Mouse (Mus musculus): ENCODE data around the gene Asb8. TPM values are rescaled to one million over a fixed set of nuclear protein-coding genes. Genes with fewer than 3 reads are reported as not detected.

The Asb8 gene
- polyA plus RNA-seq, 1 experiment from 2014 or later, result 31.3 TPM

DNA sequence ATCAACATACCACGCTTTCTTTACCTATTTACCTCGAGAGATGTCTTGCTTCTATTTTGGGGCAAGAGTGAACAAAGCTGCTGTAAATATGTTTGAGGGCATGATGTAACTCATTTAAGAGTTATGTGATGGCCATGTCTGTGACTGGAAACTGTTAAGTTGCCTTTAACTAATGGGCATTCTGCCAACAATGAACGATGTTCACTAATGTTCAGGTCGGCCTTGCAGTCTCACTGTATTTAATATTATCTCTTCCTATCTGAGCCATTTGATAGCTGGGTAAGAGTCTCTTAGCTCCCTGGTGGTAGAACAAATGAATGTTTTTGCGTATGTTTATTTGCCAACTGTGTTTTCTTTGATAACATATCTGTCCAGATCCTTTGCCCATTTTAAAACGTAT is 58.9 kb downstream of the Asb8 start:
- Histone ChIP-seq H3K36me3 (ENCODE audit: control insufficient read depth, insufficient read depth, low read length) (no peaks in the 10 kb centered on the region), H3K27ac (replicated peaks) (no peak overlapping the region), H3K4me2 (replicated peaks; ENCODE audit: low read depth) (no peak overlapping the region), H3K9ac (ENCODE audit: low read length) (no peak overlapping the region), H3K9me3 (ENCODE audit: control insufficient read depth, low read length) (no peaks in the 10 kb centered on the region), H3K27me3 (ENCODE audit: control insufficient read depth, insufficient read depth, low read length) (no peaks in the 10 kb centered on the region), H3K4me3 (ENCODE audit: low read depth, low read length) (no peak overlapping the region), H3K4me1 (replicated peaks; ENCODE audit: control insufficient read depth, insufficient read depth) (0 out of 2 replicates have a peak, but pooled peaks cover 3% of the 10 kb centered on the region)
- DNase-seq (ENCODE audit: low spot score) (no peak), ATAC-seq (ENCODE audit: low FRiP score, low TSS enrichment) (no peak)
- no peak for TF ChIP-seq EP300 (optimal IDR thresholded peaks at IDR 0.05)
- TF ChIP-seq CTCF (IDR thresholded peaks at IDR 0.05; ENCODE audit: low read depth), result no peak
- WGBS, result 58% methylated on average over 6 of the region's 6 CpGs

DNA sequence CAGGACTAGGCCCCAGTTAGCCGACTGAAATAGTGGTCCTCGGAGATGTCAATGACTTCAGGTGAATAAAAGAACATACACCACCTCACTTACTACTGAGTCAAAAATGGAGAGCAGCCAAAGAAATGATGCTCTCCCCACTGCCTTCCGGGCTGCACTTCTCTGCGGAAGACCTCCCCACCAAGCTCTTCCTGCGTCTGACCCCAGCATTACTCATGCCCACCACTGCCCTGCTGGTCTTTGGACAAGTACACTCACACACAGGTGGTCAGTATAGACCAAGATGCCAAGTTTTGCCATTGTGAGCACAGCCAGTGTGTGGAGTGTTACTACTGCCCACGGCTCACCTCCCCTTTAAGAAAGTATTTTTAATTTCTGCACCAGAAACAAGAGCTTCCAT is 63.0 kb downstream of the Asb8 start:
- no peak overlapping the region for H3K4me3 ChIP-seq (ENCODE audit: low read depth, low read length)
- no peak overlapping the region for H3K9ac ChIP-seq (ENCODE audit: low read length)
- no peak overlapping the region for H3K4me2 ChIP-seq (replicated peaks; ENCODE audit: low read depth)
- H3K9me3 ChIP-seq (ENCODE audit: control insufficient read depth, low read length), result no peaks in the 10 kb centered on the region
- no peak for TF ChIP-seq CTCF (IDR thresholded peaks at IDR 0.05; ENCODE audit: low read depth)
- no peak for TF ChIP-seq EP300 (optimal IDR thresholded peaks at IDR 0.05)
- H3K36me3 ChIP-seq (ENCODE audit: control insufficient read depth, insufficient read depth, low read length), result no peaks in the 10 kb centered on the region
- H3K27ac ChIP-seq (replicated peaks), result no peak overlapping the region
- no peak for ATAC-seq (ENCODE audit: low FRiP score, low TSS enrichment)
- H3K4me1 ChIP-seq (replicated peaks; ENCODE audit: control insufficient read depth, insufficient read depth), result no peaks in the 10 kb centered on the region
- H3K27me3 ChIP-seq (ENCODE audit: control insufficient read depth, insufficient read depth, low read length), result no peaks in the 10 kb centered on the region
- no peak for DNase-seq (ENCODE audit: low spot score)
- WGBS, result 86% methylated on average over 6 of the region's 6 CpGs

DNA sequence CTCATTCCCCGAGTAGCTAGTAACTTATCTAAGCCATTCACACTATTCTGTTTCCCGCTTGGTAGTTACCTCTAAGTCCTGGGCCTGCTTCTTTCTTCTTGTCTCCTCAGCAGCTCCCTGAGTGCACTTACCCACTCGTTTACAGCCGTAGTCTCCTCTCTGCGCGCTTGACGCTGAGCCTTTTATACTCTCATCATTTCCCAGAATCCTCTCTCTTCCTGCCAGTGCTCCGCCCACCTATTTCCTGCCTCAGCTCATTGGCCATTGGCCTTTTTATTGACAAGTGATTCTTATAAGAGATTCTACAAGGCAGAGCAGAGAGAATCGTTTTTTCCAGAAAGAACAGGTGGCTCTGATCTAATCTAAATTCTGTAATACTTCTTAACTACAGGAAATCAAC is 66.9 kb downstream of the Asb8 start:
- no peak overlapping the region for H3K4me3 ChIP-seq (ENCODE audit: low read depth, low read length)
- TF ChIP-seq EP300 (optimal IDR thresholded peaks at IDR 0.05) (no peak), CTCF (IDR thresholded peaks at IDR 0.05; ENCODE audit: low read depth) (no peak)
- H3K9ac ChIP-seq (ENCODE audit: low read length), result no peak overlapping the region
- no peaks in the 10 kb centered on the region for H3K36me3 ChIP-seq (ENCODE audit: control insufficient read depth, insufficient read depth, low read length)
- DNase-seq (ENCODE audit: low spot score), result no peak
- no peaks in the 10 kb centered on the region for H3K27me3 ChIP-seq (ENCODE audit: control insufficient read depth, insufficient read depth, low read length)
- no peak for ATAC-seq (ENCODE audit: low FRiP score, low TSS enrichment)
- H3K9me3 ChIP-seq (ENCODE audit: control insufficient read depth, low read length), result no peaks in the 10 kb centered on the region
- no peaks in the 10 kb centered on the region for H3K4me1 ChIP-seq (replicated peaks; ENCODE audit: control insufficient read depth, insufficient read depth)
- H3K4me2 ChIP-seq (replicated peaks; ENCODE audit: low read depth), result no peak overlapping the region
- WGBS, result 86% methylated on average over 9 of the region's 9 CpGs
- no peak overlapping the region for H3K27ac ChIP-seq (replicated peaks)

DNA sequence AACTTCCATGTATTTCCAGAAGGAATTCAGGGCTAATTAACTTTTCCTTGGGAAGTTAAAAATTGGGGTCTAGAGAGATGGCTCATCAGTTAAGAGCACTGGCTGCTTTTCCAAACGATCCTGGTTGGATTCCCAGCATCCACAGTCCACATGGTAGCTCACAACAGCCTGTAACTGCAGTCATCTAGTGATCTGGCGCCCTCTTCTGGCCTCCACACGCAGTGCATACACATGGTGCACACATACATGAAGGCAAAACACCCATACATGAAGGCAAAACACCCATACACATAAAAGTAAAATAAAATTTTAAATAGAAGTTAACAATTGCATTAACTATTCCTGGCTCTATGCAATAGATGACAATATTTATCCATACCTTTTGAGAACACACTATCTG is 68.5 kb downstream of the Asb8 start:
- Histone ChIP-seq H3K4me3 (ENCODE audit: low read depth, low read length) (no peak overlapping the region), H3K27me3 (ENCODE audit: control insufficient read depth, insufficient read depth, low read length) (no peaks in the 10 kb centered on the region), H3K4me1 (replicated peaks; ENCODE audit: control insufficient read depth, insufficient read depth) (peaks cover 1% of the 10 kb centered on the region), H3K9me3 (ENCODE audit: control insufficient read depth, low read length) (no peaks in the 10 kb centered on the region), H3K4me2 (replicated peaks; ENCODE audit: low read depth) (no peak overlapping the region), H3K27ac (replicated peaks) (no peak overlapping the region), H3K36me3 (ENCODE audit: control insufficient read depth, insufficient read depth, low read length) (no peaks in the 10 kb centered on the region), H3K9ac (ENCODE audit: low read length) (no peak overlapping the region)
- ATAC-seq (ENCODE audit: low FRiP score, low TSS enrichment) (no peak), DNase-seq (ENCODE audit: low spot score) (no peak)
- 51% methylated on average over 3 of the region's 3 CpGs for WGBS
- TF ChIP-seq EP300 (optimal IDR thresholded peaks at IDR 0.05) (no peak), CTCF (IDR thresholded peaks at IDR 0.05; ENCODE audit: low read depth) (peak; percentile 51)

DNA sequence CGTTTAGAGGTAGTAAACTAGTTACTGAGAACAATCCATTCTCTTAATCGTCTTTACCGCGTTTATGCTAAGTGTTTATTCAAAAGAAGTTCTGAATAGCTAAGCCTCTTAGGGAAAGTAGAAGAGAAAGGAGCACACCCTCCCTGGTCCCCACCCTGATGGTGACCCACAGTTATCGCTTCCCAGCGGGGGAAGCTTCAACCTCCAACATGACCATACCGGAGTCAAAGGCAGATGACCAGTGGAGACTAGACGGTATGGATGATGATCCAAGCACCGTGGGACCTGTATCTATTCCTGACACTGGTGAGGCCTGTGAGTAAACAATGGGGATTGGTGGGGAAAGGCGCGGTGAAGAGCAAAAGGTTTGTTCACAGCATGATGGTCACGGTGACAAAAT is 70.5 kb downstream of the Asb8 start:
- Histone ChIP-seq H3K36me3 (ENCODE audit: control insufficient read depth, insufficient read depth, low read length) (no peaks in the 10 kb centered on the region), H3K4me1 (replicated peaks; ENCODE audit: control insufficient read depth, insufficient read depth) (peaks cover 4% of the 10 kb centered on the region), H3K27me3 (ENCODE audit: control insufficient read depth, insufficient read depth, low read length) (no peaks in the 10 kb centered on the region), H3K9ac (ENCODE audit: low read length) (no peak overlapping the region), H3K4me3 (ENCODE audit: low read depth, low read length) (no peak overlapping the region), H3K27ac (replicated peaks) (no peak overlapping the region), H3K4me2 (replicated peaks; ENCODE audit: low read depth) (no peak overlapping the region), H3K9me3 (ENCODE audit: control insufficient read depth, low read length) (no peaks in the 10 kb centered on the region)
- DNase-seq (ENCODE audit: low spot score), result no peak
- WGBS, result 86% methylated on average over 12 of the region's 12 CpGs
- ATAC-seq (ENCODE audit: low FRiP score, low TSS enrichment), result no peak
- TF ChIP-seq EP300 (optimal IDR thresholded peaks at IDR 0.05) (no peak), CTCF (IDR thresholded peaks at IDR 0.05; ENCODE audit: low read depth) (no peak)

DNA sequence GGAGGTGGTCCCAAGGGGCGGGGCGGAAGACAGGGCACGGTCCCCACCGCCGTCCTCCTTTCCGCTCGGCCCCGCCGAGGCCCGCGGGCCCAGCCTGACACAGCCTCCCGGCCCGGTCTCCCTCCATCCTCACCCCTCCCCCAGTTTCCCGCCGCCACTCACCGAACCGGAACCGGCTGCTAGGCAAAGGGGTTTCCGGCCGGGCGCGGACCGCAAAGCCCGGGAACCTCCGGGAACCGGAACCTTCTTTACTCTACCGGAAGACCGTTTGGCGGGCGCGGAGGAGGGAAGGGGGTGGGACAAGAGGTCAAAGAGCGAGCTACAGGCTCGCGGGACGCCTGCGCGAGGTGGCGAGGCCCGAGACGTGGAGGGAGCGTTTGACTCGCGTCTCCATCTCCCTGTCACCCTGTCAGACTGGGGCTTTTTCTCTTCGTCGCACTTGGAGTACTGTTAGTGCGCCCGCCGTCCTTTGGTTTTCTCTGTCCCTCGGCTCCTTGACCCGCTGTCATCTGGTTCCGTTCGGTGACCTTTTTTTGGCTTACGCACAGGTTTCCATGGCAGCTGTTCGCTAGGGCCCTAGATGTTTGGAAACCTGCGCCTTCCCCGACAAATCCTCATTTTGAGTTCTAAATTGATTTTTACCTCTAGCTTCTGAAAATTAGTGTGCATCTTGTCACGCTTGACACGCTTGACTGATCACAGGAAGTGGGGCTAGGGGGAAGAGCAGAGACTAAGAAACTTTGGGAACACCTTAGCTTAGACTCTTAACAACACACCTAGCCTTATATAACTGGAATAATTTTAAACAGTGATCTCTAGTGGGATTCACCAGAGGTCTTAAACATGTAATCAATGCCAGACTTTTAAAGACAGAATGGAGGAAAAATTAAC is 72.1 kb downstream of the Asb8 start, which contains the start of gene Senp1:
Gene Senp1, minus strand, starts transcription at position 624 of the 891 bp plus-strand sequence.
- Histone ChIP-seq H3K9me3 (ENCODE audit: control insufficient read depth, low read length) (no peaks in the 10 kb centered on the region), H3K4me3 (ENCODE audit: low read depth, low read length) (peak within 1 kb of the TSS; percentile 90), H3K4me1 (replicated peaks; ENCODE audit: control insufficient read depth, insufficient read depth) (peaks cover 4% of the 10 kb centered on the region), H3K9ac (ENCODE audit: low read length) (peak within 1 kb of the TSS; percentile 96), H3K36me3 (ENCODE audit: control insufficient read depth, insufficient read depth, low read length) (no peaks in the 10 kb centered on the region), H3K4me2 (replicated peaks; ENCODE audit: low read depth) (peak within 1 kb of the TSS; percentile 77), H3K27ac (replicated peaks) (peak within 1 kb of the TSS; percentile 95), H3K27me3 (ENCODE audit: control insufficient read depth, insufficient read depth, low read length) (no peaks in the 10 kb centered on the region)
- ATAC-seq (ENCODE audit: low FRiP score, low TSS enrichment) (peak; percentile 94), DNase-seq (ENCODE audit: low spot score) (peak; percentile 91)
- TF ChIP-seq CTCF (IDR thresholded peaks at IDR 0.05; ENCODE audit: low read depth), result 0 out of 2 replicates have a peak, but pooled peaks have one; percentile 0
- no peak for TF ChIP-seq EP300 (optimal IDR thresholded peaks at IDR 0.05)
- under 1% methylated on average over 41 of the region's 58 CpGs for WGBS

Measured in stomach, postnatal 0 days (tissue).